ENCODE assay signal across 9 mouse cellular contexts in genomic region chr19:46522433-46523044, GRCm38 (mm10). TPM values are rescaled to one million over a fixed set of nuclear protein-coding genes. Genes with fewer than 3 reads are reported as not detected.
A peak's percentile ranks its signal among the peaks of the same experiment; 100 is the strongest.
DNase-seq lines count a peak whose midpoint lies in the region; ATAC-seq lines count a peak whose summit lies in the region.
"Had no signal": no experiment of that assay in that cellular context is flagged by ENCODE, and none has a peak within 500 bp of the region (broad histone marks: within the 10 kb centered on the region; RNA-seq: fewer than 3 reads in every experiment).

No protein-coding gene starts in this region.

- 30% methylated on average over 15 of the region's 15 CpGs for WGBS in neural tube, embryonic 13.5 days
- WGBS in liver, embryonic 11.5 days: 13% methylated on average over 15 of the region's 15 CpGs

- H3K27me3 ChIP-seq in neural tube, embryonic 13.5 days: no peaks in the 10 kb centered on the region
- H3K27me3 ChIP-seq in liver, embryonic 11.5 days (replicated peaks; ENCODE audit: control insufficient read depth, insufficient read depth, low read length): no peaks in the 10 kb centered on the region; the same call in 1 of the 2 replicates
- H3K27me3 ChIP-seq: Patski had no signal

- peak; percentile 28 for DNase-seq in embryo, embryonic 10.5 days (ENCODE audit: low spot score)
- DNase-seq in embryo, embryonic 11 days: no peak
- DNase-seq in neural tube, embryonic 10.5 days (ENCODE audit: extremely low spot score, low spot score): no peak
- no peak for DNase-seq in liver, embryonic 11.5 days (ENCODE audit: low spot score)
- no peak for DNase-seq in ovary, postnatal 10 days (ENCODE audit: low spot score)
- DNase-seq in layer of hippocampus, postnatal 10 days (ENCODE audit: low spot score in 2 of 2): no peak
- no peak for DNase-seq in c-Kit-positive CD71-positive TER-119-positive erythroid progenitor cells, embryonic 14.5 days (ENCODE audit: low spot score)

- H3K4me2 ChIP-seq in neural tube, embryonic 13.5 days: no peak overlapping the region
- peak overlapping the region; percentile 56 for H3K4me2 ChIP-seq in liver, embryonic 11.5 days

- H3K4me3 ChIP-seq in neural tube, embryonic 13.5 days: no peak overlapping the region
- H3K4me3 ChIP-seq in liver, embryonic 11.5 days (ENCODE audit: low read depth, low read length): no peak overlapping the region

- H3K9ac ChIP-seq in neural tube, embryonic 13.5 days: no peak overlapping the region
- 0 out of 2 replicates have a peak overlapping the region, but pooled peaks have one; percentile 22 for H3K9ac ChIP-seq in liver, embryonic 11.5 days (ENCODE audit: low read depth, low read length)

- no peaks in the 10 kb centered on the region for H3K36me3 ChIP-seq in neural tube, embryonic 13.5 days
- H3K36me3 ChIP-seq in liver, embryonic 11.5 days (ENCODE audit: control insufficient read depth, insufficient read depth, low read length): no peaks in the 10 kb centered on the region

- peaks cover 78% of the 10 kb centered on the region for H3K4me1 ChIP-seq in neural tube, embryonic 13.5 days (replicated peaks)
- peaks cover 47% of the 10 kb centered on the region for H3K4me1 ChIP-seq in liver, embryonic 11.5 days (replicated peaks; ENCODE audit: control insufficient read depth, insufficient read depth, low read length)

- peak overlapping the region; percentile 89 for H3K27ac ChIP-seq in neural tube, embryonic 13.5 days (replicated peaks)
- H3K27ac ChIP-seq in liver, embryonic 11.5 days (ENCODE audit: low read depth, low read length): peak overlapping the region; percentile 28; the same call in 1 of the 2 replicates

- H3K9me3 ChIP-seq in neural tube, embryonic 13.5 days: no peaks in the 10 kb centered on the region
- H3K9me3 ChIP-seq in liver, embryonic 11.5 days (ENCODE audit: control insufficient read depth, low read length): no peaks in the 10 kb centered on the region

- ATAC-seq in neural tube, embryonic 13.5 days (ENCODE audit: low read depth): no peak
- ATAC-seq in liver, embryonic 11.5 days (replicated peaks; ENCODE audit: low FRiP score): no peak
- ATAC-seq: Patski had no signal

RNA-seq across cellular contexts. Expression of gene Trim8, which starts 21.0 kb away (rescaled TPM):
- 26.5 and 30.4 TPM in 2 replicates for polyA plus RNA-seq in neural tube, embryonic 13.5 days (2015; fragmentation: Nextera tagmentation; extraction: Ambion mirVana)
- 22.9 and 24.1 TPM in 2 replicates for polyA plus RNA-seq in liver, embryonic 11.5 days (2014; fragmentation: Nextera tagmentation; extraction: Ambion mirVana)
- total RNA-seq in layer of hippocampus, postnatal 10 days (2021): 100 to 1,000 TPM; 108 to 111 TPM

RNA-seq across cellular contexts. Expression of gene Arl3, which starts 50.5 kb away (rescaled TPM):
- polyA plus RNA-seq in neural tube, embryonic 13.5 days (2015; fragmentation: Nextera tagmentation; extraction: Ambion mirVana): 208 and 217 TPM in 2 replicates
- polyA plus RNA-seq in liver, embryonic 11.5 days (2014; fragmentation: Nextera tagmentation; extraction: Ambion mirVana): 42.6 and 50.5 TPM in 2 replicates
- total RNA-seq in layer of hippocampus, postnatal 10 days (2021): 100 to 1,000 TPM; 133 to 138 TPM

RNA-seq across cellular contexts. Expression of gene Sfxn2, which starts 50.6 kb away (rescaled TPM):
- polyA plus RNA-seq in neural tube, embryonic 13.5 days (2015; fragmentation: Nextera tagmentation; extraction: Ambion mirVana): 10.6 and 12.9 TPM in 2 replicates
- 24.7 and 26.2 TPM in 2 replicates for polyA plus RNA-seq in liver, embryonic 11.5 days (2014; fragmentation: Nextera tagmentation; extraction: Ambion mirVana)
- total RNA-seq in layer of hippocampus, postnatal 10 days (2021): 1 to 10 TPM; 8.5 to 9.9 TPM
